Mouse (Mus musculus): ENCODE measurements around the gene Atxn1.
A peak's percentile ranks its signal among the peaks of the same experiment; 100 is the strongest.

The Atxn1 gene

DNA sequence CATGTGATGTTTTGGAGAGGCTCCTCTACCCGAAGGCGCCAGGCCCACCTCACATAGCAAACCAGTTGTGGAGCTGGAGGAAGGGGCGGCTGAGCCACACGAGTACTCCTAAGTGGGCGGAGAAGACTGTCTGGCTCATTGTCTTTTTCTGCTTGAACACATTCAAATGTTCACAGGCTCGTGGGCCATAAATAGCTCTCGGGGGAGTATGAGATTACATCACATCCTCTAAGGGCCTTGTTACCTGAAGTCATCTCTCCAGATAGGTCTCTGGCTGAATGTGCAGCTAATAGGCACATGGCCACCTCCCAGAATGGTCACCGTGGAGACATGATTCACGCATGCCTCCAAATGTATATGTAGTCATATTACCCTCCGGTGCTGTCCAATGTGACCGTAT lies 350.0 kb downstream of the Atxn1 start:
- DNase-seq: no peak

DNA sequence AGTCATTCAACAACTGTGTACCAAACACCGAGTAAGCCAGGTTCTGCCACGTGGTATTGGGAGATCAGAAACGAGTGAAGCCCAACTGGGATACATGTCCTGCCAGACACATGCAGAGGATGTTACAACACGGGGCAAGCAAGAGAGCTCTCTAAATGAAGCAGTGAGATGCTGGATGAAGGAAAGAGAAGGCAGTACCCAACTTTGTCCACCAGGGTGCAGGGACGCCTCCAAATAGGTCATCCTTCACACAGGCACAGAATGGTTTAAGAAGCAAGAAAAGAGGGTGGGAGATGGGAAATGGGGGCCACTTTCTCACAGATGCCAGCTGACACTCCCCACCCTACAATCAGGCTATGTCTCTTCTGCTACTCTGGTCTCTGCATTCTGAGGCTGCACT lies 351.5 kb downstream of the Atxn1 start:
- peak; percentile 42 for DNase-seq

DNA sequence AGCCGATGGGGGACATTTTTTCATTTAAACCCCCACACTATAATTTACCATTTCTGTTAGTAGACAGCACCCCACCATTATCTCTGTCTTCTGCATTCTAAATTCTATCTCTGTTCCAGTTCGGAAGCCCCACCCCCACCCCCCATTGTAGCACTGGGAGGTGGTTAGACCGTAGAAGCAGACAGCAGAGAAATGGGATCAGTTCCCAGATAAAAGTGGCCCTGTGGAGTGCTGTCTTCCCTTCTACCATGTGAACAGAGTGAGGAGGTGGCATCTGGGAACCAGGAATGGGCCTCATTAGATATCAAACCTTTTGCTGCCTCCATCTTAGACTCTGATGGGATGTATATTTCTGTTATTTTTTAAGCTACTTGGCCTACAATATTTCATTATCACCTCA lies 353.3 kb downstream of the Atxn1 start:
- DNase-seq: no peak

DNA sequence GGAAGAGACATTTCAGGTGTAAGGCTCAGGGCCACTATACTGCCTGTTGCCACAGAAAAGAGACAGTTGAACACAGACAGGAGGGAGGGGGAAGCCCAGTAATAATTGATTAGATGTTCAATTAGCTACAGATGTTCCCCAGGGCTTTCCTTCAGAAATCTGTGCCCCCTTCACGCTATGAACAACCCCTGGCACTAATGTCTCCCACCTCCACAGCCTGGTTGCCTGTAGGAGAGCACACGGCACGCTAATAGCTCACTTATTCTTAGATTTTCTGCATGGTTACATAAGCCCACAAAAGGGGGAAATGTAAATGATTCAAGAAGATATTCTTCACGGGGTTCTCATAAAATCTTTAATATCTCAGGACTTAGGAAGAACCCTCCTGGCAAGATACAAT lies 355.3 kb downstream of the Atxn1 start:
- no peak for DNase-seq

DNA sequence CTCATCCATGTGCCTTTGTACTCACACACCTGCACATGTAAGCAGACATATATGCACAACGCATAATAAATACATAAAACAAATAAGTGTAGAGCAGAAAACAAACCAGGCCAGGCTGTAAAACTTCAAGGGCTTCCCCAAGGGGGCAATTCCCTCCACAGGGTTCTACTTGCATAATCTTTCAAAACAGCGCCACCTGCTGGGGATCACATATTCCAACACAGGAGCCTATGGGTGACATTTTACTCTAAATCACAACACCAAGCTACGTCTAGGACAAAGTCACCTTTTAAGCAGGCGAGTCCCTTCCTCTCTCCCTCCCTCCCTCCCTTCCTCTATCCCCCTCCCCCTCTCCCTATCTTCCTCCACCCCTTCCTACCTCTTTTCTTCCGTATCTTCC lies 356.2 kb downstream of the Atxn1 start:
- no peak for DNase-seq

DNA sequence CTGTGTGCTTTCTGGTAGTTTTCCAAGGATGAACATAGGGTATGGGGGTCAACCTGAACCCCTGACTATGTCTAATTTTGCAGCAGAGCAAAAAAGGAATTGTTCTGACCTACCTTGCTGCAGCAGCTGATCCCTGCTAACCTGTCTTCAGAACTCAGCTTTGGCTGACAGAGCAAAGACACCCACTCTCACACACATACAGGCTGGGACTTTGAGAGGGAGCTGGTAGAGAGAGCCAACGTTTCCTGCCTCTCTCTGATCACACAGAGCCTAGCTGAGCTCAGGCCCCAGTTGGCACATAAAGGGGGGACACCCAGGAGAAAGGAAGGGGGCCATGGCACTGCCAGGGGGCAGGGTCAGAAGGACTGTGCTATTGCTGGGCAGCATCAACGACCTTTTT lies 356.9 kb downstream of the Atxn1 start:
- DNase-seq: no peak

DNA sequence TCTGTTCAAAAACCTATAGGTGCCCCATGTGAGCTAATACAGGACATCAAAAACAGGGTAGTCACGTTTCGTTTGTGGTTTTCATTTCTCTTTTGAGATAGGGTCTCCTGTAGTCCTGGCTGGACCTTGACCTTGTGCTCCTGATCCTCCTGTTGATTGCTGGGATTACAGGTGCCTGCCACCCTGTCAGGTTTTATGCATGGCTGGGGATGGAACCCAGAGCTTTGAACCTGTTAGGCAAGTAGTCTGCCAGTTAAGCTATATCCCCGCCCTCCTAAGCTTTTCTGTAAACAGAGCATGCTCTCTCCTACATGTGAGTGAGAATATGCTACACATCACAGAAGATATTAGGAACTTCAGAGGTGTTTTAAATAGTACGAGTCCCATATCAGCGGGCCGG lies 361.2 kb downstream of the Atxn1 start:
- no peak for DNase-seq

DNA sequence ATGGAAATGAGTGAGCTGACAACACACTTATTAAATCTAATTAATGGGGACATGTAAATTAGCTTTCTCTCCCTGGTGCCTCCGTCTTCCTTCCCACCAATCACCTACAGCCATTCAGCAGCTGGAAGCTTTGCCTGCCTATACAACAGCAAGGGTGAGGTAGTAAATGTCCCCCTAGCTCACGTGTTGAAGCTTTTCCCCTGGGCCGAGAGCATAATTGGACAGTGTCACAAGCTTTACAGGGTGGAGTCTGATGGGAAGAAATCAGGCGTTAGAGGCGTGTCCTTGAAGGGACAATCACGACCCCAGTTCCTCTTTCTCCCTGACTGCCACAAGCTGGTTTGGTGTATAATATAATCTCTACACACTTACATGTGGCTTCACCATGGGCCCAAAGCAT lies 364.4 kb downstream of the Atxn1 start:
- DNase-seq: no peak

DNA sequence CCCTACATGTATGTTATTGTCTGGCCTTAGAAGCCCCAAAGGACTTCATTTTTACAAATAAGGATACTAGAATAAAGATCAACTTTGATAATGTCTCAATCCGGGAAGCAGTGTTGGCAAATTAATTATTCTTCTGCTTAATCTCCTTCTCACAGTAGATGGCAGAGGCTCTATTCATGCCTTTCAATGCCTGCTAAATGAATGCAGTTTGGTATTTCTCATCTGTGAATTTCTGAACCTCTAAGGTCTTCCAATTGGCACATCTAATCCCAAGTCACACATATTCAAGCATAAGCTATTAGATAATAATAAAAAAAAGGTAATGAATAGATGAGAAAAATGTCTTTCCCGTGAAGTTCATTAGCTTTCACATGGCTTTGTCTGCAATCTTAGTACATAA lies 365.0 kb downstream of the Atxn1 start:
- no peak for DNase-seq

DNA sequence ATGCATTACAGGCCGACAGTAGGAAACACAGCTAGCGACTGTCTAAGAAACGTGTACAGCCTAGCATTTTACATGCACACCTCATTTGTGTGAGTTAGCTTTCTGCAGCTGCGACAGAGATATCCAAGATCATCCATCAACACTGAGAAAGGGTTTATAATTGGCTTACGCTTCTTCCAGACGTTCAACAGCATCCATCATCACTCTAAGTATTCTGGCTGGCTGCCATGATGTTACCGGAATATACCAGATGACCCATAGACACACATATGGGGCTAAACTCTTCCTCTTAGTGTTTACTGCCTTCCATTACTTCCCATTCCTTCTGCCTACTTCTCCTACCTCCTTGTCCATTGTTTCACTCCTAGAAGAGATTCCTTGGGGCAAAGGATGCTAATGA lies 369.4 kb downstream of the Atxn1 start:
- no peak for DNase-seq

DNA sequence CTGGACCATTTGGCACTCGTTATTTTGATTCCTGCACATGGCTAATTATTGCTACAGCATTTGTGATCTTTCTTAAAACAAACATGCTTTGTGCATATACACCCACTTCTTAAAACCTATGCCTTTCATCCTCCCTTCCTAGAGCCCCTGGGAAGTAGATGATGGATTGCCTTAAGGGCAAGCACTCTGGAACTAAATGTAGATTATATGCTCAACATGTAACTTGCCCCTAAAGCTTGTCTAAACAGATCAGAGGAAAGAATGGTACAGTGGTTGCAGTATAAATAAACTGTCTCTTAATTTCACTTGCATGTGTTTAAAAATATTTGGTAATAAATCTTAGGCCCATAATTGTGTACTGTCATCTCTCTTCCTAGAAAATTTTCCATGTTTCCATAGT lies 370.9 kb downstream of the Atxn1 start:
- DNase-seq: no peak

DNA sequence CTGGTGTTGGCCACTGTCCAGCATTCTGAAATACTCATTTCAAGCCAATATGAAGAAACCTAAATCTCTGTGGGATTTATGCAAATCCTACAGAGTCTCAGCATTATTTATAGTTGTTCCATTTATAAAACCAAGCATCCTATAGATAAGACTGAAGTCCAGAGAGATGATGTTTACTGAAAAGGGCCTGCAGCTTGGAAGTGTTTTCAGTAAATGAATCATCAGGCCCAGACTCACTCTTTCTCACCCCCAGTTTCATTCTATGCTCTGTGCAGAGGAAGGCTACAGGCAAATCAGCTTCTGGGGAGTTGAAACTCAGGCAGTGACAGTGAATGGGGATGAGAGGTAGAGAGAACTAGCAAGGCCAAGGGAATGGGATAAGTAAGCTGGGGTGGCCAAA lies 373.9 kb downstream of the Atxn1 start:
- no peak for DNase-seq

DNA sequence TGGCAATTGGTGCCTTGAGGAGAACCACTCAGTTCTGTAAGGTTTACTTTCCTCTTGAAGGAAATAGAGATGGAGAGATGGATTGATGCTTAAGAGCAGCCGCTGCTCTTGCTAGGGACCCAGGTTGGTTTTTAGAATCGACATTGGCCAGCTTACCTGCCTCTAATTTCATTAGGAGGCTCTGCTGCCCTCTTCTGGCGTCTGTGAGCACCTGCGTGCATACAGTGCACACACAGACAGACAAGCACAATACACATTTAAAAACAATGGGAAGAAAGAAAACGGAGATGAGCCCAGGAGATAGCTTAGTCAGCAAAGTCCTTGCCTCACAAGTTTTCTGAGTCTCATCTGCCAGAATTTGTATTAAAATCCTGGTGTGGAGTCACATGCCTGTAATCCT lies 381.7 kb downstream of the Atxn1 start:
- DNase-seq: no peak

DNA sequence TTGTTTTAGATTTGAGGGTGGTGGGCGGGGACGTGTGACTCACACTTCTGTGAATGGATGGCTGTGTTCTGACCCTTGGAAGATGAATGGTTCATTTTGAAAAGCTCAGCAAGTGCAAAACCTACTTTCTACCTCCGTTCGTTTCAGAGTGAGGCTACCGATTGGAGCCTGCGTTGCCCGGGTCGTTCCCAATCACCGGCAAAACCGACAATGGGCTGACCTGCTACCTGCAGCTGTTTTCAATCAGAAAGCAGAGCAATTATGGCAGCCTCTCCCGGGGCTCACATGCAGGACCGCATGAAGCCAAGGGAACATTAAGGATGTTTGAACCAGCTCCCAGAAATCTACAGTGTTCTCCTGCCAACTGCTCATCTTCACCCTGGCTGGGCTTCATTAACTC lies 382.5 kb downstream of the Atxn1 start:
- DNase-seq: no peak

DNA sequence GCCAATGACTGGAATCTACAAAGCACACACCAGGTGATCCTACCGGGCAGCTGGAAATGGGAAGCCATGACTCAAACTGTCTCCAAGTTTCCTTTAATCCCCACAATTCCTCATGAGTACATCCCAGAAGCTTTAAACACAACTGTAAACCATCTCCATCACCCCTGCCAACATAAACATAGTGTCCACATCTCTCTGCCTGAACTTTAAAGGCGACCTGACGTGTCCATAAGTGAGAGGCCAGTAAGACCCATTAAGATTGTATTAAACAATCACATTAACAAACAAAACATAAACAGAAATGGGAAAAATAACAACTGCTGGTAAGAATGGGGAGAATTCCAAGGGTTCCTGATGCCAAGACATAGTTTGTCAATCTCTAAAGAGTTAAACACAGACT lies 385.1 kb downstream of the Atxn1 start:
- DNase-seq: no peak

DNA sequence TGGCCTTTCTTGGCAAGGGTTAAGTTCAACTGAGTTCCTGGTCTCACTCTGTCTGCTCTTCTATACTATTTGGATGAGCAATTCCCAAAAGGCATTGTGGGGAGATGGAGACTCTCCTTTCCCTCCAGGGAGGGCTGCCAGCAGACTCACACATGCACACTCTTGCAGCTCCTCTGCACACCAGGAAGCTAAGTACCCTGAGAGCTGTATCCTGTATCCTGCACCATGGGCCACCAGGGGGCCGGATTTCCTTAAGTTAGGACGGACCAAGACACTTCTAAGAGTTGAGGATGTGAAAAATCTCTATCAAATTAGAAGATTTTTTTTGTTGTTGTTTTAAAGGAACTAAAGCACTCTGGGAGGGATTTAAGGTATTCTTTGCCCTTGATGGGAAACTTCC lies 387.0 kb downstream of the Atxn1 start:
- peak; percentile 84 for DNase-seq

DNA sequence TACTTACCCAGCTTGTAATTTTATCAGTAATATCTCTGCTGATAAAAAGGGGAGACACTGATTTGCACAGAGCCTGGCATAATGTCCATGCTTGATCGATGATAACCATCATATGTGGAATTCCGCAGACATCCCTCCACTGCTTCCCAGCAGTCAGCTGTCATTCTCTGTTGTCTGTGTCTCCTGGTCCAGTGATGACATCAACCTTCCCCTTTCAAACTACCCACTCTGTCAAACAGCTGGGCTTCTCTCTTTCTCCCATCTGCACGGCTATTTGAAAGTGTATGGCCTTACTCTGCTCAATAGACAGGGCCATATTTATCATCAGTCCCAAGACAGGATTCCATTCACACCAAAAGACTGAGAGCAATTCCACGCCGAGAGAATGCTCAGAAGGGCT lies 387.4 kb downstream of the Atxn1 start:
- DNase-seq: no peak

DNA sequence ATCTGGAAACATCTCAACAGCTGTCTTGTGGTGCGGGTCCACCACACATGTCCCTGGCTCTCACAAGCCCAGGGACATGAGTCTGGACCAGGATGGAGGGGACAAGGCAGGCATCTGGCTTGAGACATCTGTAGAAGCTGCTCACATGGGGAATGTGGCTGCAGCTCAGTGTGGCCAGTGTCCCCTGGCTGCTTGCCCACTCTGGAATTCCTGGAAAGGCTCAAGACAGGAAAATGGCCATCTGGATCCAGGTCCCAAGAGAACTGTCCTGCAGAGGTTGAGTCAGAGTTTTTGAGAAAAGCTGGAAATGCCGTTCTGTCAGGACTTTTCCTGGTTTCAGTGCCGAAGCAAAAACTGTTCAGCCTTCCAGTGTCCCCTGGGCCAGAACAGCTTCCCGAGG lies 388.6 kb downstream of the Atxn1 start:
- DNase-seq: peak; percentile 92

DNA sequence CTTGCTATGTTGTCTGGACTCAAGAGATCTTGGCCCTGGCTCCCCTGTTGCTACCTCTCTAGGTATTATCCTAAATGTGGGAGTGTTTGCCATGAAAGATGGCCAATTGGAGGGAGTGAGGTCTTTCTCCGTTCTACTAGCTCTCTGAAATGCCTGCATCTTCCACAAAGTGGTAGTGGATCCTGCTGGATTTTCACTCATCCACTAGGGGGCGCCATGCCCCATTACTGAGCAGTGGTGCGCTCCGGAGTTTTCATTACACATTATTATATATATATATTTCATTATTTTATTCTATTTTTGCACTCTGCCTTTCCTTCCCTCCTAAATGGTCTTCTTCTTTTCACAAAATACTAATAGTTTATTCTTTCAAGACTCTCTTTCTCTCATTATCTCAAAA lies 392.0 kb downstream of the Atxn1 start:
- peak; percentile 68 for DNase-seq

DNA sequence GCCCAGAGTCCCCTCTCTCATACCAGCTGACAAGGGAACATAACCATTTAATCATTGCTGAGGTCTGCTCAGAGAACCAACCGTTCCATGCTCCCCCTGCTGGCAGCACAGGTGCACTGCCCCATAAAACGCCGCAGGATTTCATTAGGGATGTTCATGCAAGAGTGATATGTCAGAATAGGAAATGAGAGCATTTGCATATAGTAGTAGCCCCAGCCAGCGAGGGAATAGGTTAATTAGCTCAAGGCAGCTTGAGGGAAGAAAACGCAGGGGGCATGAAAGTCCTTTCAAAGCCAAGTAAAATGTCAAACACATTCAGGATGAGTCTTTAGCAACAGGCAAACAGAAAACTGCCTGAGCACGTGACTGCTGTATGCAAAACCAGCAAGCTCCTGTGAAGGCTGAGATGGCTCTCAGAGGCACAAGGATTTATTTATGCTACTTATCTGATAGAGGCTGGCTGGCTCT lies 393.0 kb downstream of the Atxn1 start:
- DNase-seq: peak; percentile 86

DNA sequence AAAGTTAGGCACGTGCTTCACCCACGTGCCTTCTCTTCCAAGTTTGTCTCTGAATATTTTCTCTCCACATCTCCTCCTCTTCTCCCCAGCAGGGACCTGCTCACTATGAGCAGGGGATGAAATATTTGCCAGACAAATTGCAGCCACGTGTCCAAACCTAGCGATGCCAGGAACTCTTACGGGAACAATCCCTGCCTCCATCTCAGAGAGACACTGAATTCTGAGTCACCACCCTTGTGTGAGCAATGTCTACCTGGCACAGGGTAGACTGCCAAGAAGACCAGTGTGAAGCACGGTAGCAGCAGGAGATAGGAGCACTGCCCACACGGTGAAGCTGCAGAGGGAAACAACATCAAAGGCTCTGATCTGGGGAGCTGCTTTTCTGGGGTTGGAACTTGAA lies 394.9 kb downstream of the Atxn1 start:
- no peak for DNase-seq

DNA sequence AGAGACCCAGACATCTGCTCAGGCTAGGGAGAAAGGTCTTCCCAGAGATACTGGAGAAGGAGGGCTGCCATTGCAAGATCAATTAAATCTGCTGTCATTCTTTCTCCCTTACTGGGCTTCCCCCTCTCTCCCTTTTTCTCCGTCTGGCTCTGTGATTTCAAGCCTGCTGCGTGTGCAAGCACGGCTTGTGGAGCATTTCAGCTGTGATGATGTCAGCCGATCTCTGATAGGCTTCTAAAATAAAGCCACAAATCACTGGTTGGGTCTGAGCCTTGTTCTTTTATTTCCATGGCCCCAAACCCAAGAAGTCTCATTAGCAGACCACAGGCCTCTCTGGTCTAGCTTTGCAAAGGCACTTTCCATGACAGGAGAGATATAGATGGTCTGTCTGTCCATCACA lies 399.9 kb downstream of the Atxn1 start:
- no peak for DNase-seq

DNA sequence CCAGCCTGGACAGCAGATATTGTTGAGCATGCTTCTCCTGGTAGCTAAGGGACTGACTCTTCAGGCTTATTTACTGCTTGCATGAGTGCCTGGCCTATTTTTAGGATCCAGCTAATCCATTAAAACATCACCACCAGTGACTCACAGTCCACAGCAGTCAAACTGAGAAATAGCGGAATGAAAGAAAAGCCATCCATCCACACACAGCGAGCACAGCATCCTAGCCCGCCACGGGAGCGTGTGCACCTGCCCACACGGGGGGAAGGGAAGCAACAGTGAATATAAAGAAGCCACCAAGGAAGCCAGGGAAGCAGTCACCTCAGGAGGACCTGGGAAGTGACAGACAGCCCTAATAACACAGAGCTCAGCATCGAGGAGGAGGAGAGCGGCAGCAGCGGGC lies 402.8 kb downstream of the Atxn1 start:
- no peak for DNase-seq

DNA sequence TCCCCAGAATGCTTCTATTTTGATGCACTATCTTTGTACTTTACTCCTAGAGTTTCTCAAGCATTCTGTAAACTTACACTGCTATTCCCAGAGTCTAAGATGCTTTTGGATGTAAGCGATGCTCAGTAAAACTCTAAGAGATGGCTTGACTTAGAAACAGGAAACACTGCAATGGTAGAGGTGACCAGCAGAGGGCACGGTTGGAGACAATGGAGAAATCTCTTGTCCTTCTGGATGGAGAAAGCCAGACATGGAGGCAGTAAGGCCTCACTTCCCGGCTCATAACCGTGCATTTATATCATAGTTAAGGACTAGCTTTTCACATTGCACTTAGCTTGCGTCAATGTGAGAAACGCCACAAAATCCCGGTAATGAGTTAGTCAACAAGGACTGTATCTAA lies 404.3 kb downstream of the Atxn1 start:
- DNase-seq: no peak

DNA sequence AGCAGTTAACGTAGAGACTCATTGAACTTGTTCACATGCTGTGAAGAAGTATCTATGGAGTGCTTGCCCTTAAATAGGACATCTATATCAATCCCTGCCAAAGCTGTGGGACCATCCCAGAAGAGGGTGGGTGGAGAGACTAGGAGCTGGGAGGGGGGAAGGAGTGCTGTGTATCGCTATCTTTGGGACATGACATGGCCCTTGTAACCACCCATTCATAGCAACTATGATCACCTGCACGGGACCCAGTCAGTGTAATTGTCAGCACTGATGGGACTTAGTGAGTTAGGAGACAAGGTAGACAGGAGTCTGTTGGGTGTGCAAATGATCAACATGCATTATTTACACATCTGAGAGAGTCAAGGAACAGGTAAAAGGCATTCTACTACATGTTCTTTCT lies 405.6 kb downstream of the Atxn1 start:
- no peak for DNase-seq

DNA sequence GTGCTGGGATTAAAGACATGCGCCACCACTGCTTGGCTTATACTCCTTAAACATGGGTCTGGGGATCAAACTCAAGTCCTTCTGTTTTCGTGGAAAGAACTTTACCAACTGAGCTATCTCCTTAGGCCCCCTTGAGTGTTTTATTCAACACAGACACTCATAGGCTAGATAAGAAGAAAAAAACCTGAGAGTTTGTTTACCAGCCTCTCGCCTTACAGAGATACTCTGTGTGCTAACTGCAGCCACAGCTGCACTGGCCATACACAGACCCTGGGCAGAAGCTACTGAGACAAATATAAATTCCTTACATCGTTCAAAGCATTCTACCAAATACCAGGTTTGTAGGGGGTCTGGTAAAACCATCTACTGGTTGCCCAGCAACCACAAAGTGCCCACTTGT lies 406.4 kb downstream of the Atxn1 start:
- DNase-seq: no peak
